Mouse (Mus musculus): ENCODE results near the gene Sftpa1. TPM values are rescaled to one million over a fixed set of nuclear protein-coding genes. Genes with fewer than 3 reads are reported as not detected.

Gene Sftpa1
- polyA plus RNA-seq, 1 experiment from 2014 or later: not detected

DNA sequence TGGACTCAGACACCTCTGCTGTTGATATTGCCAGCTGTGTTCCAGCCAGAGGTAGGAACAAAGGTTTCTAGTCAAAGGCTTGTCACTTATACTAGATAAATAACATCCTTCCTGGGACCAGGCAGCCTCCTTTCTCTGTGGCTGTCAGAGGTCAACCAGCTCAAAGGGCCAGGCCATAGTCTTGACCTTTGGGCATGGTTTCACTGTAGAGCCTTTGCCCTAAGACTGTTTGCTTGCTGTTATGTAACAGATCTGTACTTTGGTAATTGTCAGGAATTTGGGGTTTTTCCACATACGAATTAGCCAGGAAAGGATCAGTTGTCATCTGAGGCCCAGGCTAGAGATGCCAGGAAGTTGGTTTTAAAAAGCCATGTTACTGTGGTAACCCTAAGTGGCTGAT, 29.2 kb downstream of the Sftpa1 start:
- ATAC-seq (ENCODE audit: insufficient number of reproducible peaks, low FRiP score, low TSS enrichment, low read depth): no peak
- Histone ChIP-seq H3K9ac (no peak overlapping the region), H3K27ac (replicated peaks) (no peak overlapping the region), H3K4me2 (replicated peaks) (no peak overlapping the region), H3K4me3 (replicated peaks) (no peak overlapping the region), H3K4me1 (no peaks in the 10 kb centered on the region), H3K36me3 (no peaks in the 10 kb centered on the region), H3K27me3 (no peaks in the 10 kb centered on the region), H3K9me3 (replicated peaks) (no peaks in the 10 kb centered on the region)
- 0% methylated on average over 1 of the region's 1 CpGs for WGBS

DNA sequence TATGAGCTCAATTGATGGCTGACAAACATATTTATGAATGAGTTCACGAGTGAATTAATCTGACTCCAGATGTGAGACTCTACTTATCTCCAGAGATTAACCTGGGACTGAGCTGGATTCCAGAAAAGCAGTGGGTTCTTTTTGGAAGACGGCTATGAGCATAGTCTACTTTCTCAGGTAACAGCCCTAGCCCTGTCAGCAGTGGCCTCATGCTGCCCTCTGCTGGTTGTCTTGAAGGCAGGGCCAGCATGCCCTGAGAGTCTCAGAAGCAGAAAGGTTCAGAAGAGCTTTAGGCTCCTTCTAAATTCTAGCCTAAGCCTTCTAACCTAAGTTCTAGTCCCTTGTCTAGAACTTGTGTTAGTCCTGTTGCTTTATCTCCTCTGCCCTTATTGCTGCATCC, 31.1 kb downstream of the Sftpa1 start:
- Histone ChIP-seq H3K4me1 (no peaks in the 10 kb centered on the region), H3K9me3 (replicated peaks) (no peaks in the 10 kb centered on the region), H3K4me3 (replicated peaks) (no peak overlapping the region), H3K4me2 (replicated peaks) (no peak overlapping the region), H3K27ac (replicated peaks) (no peak overlapping the region), H3K27me3 (no peaks in the 10 kb centered on the region), H3K36me3 (no peaks in the 10 kb centered on the region), H3K9ac (no peak overlapping the region)
- WGBS: 10% methylated on average over 2 of the region's 2 CpGs
- no peak; the same call in 1 of the 2 replicates for ATAC-seq (ENCODE audit: insufficient number of reproducible peaks, low FRiP score, low TSS enrichment, low read depth)

DNA sequence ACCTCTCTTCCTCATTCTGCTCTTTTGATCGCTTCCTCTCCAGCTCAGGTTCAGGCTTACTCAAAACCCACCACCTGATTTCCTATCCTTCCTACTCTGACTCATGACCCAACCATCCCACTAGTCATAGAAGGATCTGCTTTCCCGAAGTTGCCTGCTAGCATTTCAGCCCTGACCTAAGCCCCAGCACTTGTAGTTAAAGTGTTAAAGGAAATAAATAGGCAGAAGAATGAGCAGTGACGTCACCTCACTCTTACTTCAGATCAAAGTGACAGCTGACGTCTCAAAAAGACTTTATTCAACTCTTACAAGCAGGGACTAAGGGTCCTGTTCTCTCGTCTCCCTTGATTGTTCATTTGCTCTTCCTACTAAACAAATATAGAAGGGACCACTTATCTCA, 35.7 kb downstream of the Sftpa1 start:
- 47% methylated on average over 5 of the region's 5 CpGs for WGBS

GRCm38 (mm10) chr14:41168567-41168966, 37.0 kb downstream of the Sftpa1 start:
- WGBS: 85% methylated on average over 1 of the region's 1 CpGs
- Histone ChIP-seq H3K4me1 (no peaks in the 10 kb centered on the region), H3K27me3 (no peaks in the 10 kb centered on the region), H3K4me3 (replicated peaks) (no peak overlapping the region), H3K4me2 (replicated peaks) (no peak overlapping the region), H3K9me3 (replicated peaks) (no peaks in the 10 kb centered on the region), H3K9ac (no peak overlapping the region), H3K27ac (replicated peaks) (no peak overlapping the region), H3K36me3 (no peaks in the 10 kb centered on the region)
- no peak for ATAC-seq (ENCODE audit: insufficient number of reproducible peaks, low FRiP score, low TSS enrichment, low read depth)

More for the DNA sequence above, 35.7 kb downstream of the Sftpa1 start:
- H3K9ac ChIP-seq: no peak overlapping the region
- H3K4me2 ChIP-seq (replicated peaks): no peak overlapping the region
- no peaks in the 10 kb centered on the region for H3K36me3 ChIP-seq
- no peak overlapping the region for H3K27ac ChIP-seq (replicated peaks)
- no peaks in the 10 kb centered on the region for H3K9me3 ChIP-seq (replicated peaks)
- no peaks in the 10 kb centered on the region for H3K27me3 ChIP-seq
- H3K4me1 ChIP-seq: no peaks in the 10 kb centered on the region
- no peak overlapping the region for H3K4me3 ChIP-seq (replicated peaks)
- no peak for ATAC-seq (ENCODE audit: insufficient number of reproducible peaks, low FRiP score, low TSS enrichment, low read depth)

- no peaks in the 10 kb centered on the region for H3K9me3 ChIP-seq (replicated peaks)
- H3K9ac ChIP-seq: no peak overlapping the region
- H3K27me3 ChIP-seq: no peaks in the 10 kb centered on the region
- ATAC-seq (ENCODE audit: insufficient number of reproducible peaks, low FRiP score, low TSS enrichment, low read depth): no peak
- H3K4me2 ChIP-seq (replicated peaks): no peak overlapping the region
- no peak overlapping the region for H3K27ac ChIP-seq (replicated peaks)
- H3K4me3 ChIP-seq (replicated peaks): no peak overlapping the region
- H3K36me3 ChIP-seq: no peaks in the 10 kb centered on the region
- 83% methylated on average over 2 of the region's 2 CpGs for whole genome bisulfite sequencing
- H3K4me1 ChIP-seq: no peaks in the 10 kb centered on the region
Observed at GRCm38 (mm10) chr14:41170514-41170913, 38.9 kb downstream of the Sftpa1 start.

DNA sequence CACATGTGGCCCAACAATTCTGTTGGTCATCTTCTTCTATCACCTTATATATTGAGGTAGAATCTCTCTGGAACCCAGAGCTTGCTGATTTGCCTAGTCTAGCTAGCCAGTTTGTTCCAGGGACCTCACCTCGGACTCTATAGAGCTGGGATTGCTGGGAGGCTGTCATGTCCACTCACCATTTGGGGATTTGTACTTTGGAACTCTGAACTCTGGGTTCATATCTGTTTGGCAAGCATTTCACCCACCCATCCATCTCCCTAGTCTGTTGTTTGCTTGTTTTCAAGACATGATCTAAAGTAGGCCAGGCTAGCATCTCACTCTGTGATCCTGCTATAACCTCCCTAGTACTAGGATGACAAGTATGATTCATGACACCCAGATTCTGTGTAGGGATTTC, 43.2 kb downstream of the Sftpa1 start:
- Histone ChIP-seq H3K4me1 (no peaks in the 10 kb centered on the region), H3K27me3 (no peaks in the 10 kb centered on the region), H3K36me3 (no peaks in the 10 kb centered on the region), H3K9me3 (replicated peaks) (no peaks in the 10 kb centered on the region), H3K27ac (replicated peaks) (no peak overlapping the region), H3K4me2 (replicated peaks) (no peak overlapping the region), H3K4me3 (replicated peaks) (no peak overlapping the region), H3K9ac (no peak overlapping the region)
- no peak for ATAC-seq (ENCODE audit: insufficient number of reproducible peaks, low FRiP score, low TSS enrichment, low read depth)
- 73% methylated on average over 1 of the region's 1 CpGs for WGBS

DNA sequence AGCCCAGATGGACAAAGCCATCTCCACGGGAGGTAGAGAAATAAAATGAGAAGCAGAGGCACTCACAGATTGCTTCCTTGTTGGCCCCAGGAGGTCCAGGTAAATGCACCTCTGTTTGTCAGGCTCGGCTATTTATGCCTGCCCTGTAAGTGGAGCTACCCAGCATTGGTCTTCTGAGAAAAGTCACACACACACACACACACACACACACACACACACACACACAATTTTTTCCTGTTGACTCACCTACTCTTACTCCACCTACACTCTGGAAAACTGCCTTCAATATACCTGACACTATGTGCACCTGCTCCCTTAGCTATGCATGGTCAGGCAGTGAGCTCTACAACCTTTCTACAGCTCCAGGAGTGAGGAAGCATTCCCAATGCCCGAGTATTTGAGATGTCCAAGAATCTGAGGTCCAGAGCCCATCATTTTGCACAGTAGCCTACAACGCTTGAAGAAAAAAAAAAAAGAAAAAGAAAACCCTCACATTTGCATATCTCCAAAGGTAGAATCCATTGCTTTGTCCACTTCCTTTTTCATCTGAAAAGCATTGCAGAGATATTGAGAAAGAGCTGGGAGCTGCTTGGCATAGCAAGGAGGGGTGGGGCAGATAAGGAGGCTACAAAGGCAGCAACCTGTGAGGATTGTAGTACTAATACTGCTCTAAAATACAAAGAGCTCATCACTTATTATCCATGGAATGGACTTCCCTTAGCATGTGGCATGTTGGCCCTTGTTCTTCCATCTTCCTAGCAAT, 53.7 kb downstream of the Sftpa1 start, which contains the start of gene Sftpd:
Sftpd (minus strand) TSS at position 91 of the 763 bp plus-strand sequence.
- 71% methylated on average over 4 of the region's 4 CpGs for WGBS
- Histone ChIP-seq H3K4me2 (replicated peaks) (no peak within 1 kb of the TSS), H3K27ac (replicated peaks) (no peak within 1 kb of the TSS), H3K4me1 (no peaks in the 10 kb centered on the region), H3K36me3 (no peaks in the 10 kb centered on the region), H3K27me3 (no peaks in the 10 kb centered on the region), H3K4me3 (replicated peaks) (no peak within 1 kb of the TSS), H3K9ac (no peak within 1 kb of the TSS), H3K9me3 (replicated peaks) (no peaks in the 10 kb centered on the region)
- ATAC-seq (ENCODE audit: insufficient number of reproducible peaks, low FRiP score, low TSS enrichment, low read depth): no peak

Other genes with a start within 250 kb of the Sftpa1 start
- gene Sh2d4b, start 238.5 kb upstream of the Sftpa1 start, polyA plus RNA-seq (2015; fragmentation: Nextera tagmentation; extraction: Ambion mirVana): 1.3 and 1.4 TPM in 2 replicates
- 84.7 and 86.6 TPM in 2 replicates for gene Tspan14, start 165.0 kb upstream of the Sftpa1 start, polyA plus RNA-seq (2015; fragmentation: Nextera tagmentation; extraction: Ambion mirVana)
- 89.0 and 91.4 TPM in 2 replicates for gene Fam213a, start 118.0 kb upstream of the Sftpa1 start, polyA plus RNA-seq (2015; fragmentation: Nextera tagmentation; extraction: Ambion mirVana)
- 0.71 and 1.5 TPM in 2 replicates for gene Dydc2, start 62.6 kb upstream of the Sftpa1 start, polyA plus RNA-seq (2015; fragmentation: Nextera tagmentation; extraction: Ambion mirVana)
- gene Dydc1, start 58.9 kb upstream of the Sftpa1 start, polyA plus RNA-seq (2015; fragmentation: Nextera tagmentation; extraction: Ambion mirVana): 0.28 and 0.39 TPM in 2 replicates
- gene Mat1a, start 26.7 kb upstream of the Sftpa1 start, polyA plus RNA-seq (2015; fragmentation: Nextera tagmentation; extraction: Ambion mirVana): not detected in 2 replicates
- not detected in 2 replicates for gene Mbl1, start 19.7 kb downstream of the Sftpa1 start, polyA plus RNA-seq (2015; fragmentation: Nextera tagmentation; extraction: Ambion mirVana)
- 2.3 and 2.6 TPM in 2 replicates for gene Sftpd, start 53.4 kb downstream of the Sftpa1 start, polyA plus RNA-seq (2015; fragmentation: Nextera tagmentation; extraction: Ambion mirVana)
- gene Gm2832, start 147.0 kb downstream of the Sftpa1 start, polyA plus RNA-seq (2015; fragmentation: Nextera tagmentation; extraction: Ambion mirVana): not detected in 2 replicates
- gene Gm5798, start 216.8 kb downstream of the Sftpa1 start, polyA plus RNA-seq (2015; fragmentation: Nextera tagmentation; extraction: Ambion mirVana): not detected in 2 replicates

Data from embryonic facial prominence, embryonic 15.5 days (tissue).